Mouse (Mus musculus) G1E (cell line): ENCODE data around the gene Nkx2-3.

Experiments used
- CTCF ChIP-seq: IDR thresholded peaks from 2 replicates; pipeline ENCODE4 v1.5.1; 2012; ENCODE audit warnings: low read depth, low read length, inconsistent platforms, mixed read lengths
- GATA1 ChIP-seq: IDR thresholded peaks from 2 replicates; pipeline ENCODE4 v1.6.1; 2012; ENCODE audit warnings: borderline replicate concordance, low read length, inconsistent platforms, mixed read lengths

DNA sequence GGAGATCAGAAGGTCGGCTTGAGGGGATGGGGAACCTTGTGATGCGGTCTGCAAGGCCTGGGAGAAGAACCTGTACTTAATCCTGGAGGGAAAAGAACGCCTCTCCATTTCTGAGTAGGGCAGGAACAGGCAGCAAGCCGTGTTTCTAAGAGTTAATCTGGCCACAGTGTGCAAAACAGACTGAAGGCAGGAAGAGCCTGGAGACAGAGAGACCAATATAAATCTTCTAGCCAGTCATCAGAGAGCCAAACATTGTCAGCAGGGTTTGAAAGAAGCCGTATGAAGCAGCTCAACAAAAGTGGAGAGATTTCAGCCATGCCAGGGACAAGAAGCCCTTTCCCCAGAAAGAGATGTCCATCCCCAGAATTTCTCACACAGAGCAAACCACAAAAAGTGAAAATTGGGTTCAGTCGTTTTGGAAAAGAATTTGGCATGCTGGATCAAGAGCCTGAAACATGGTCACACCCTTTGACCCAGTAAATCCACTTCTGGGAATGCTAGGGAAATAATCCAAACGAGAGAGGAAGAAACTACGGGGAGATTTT is 39.2 kb downstream of the Nkx2-3 start:
- no peak for TF ChIP-seq GATA1
- no peak for TF ChIP-seq CTCF
